Mouse (Mus musculus): ENCODE data around the gene Trim54.

The Trim54 gene

DNA sequence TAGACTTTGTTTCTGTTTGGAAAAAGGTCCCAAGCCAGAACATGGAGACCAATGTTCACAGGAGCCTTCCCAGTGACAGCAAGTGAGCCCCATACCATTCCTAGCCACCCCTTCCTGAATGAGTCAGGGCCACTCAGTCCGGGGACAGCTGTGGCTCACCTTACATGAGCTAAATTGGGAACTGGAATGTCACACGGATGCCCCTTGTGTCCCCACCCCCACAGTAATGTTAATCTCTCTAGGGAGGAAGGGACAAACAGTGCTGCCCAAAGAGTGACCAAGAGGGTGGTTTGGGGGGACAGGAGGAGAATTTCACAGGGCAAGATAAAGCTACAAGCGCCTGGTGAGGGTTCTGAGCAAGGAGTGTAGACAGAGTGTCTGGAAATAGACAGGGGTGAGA lies at the start of gene Trim54:
Trim54 (plus strand) TSS at position 359 of the 400 bp plus-strand sequence.
- DNase-seq, result no peak

DNA sequence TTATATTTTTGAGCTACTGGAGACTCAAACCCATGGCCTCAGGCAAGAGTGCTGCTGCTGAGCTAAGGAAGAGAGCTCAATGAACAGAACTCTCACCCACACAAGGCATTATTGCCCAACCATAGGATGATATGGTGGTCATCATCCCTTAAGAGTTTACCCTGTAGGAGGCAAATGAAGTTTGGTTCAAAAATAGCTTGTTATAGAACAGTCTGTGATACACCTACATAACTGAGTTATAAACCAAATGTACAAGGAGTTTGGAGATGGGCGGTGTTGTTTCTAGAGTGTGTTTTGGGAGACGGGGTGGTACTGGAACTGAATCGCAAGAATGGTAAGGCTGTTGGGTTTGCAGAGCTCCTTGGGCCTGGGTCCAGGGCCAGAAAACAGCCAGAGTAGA lies 46.7 kb upstream of the Trim54 start:
- DNase-seq, result no peak

DNA sequence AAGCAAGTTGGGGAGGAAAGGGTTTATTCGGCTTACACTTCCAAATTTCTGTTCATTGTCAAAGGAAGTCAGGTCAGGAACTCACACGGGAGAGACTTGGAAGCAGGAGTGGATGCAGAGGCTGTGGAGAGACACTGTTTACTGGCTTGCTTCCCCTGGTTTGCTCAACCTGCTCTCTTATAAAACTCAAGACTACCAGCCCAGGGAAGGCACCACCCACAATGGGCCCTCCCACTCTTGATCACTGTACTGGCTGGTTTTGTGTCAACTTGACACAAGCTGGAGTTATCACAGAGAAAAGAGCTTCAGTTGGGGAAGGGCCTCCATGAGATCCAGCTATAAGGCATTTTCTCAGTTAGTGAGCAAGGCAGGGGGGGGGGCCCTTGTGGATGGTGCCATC lies 45.5 kb upstream of the Trim54 start:
- DNase-seq, result no peak

DNA sequence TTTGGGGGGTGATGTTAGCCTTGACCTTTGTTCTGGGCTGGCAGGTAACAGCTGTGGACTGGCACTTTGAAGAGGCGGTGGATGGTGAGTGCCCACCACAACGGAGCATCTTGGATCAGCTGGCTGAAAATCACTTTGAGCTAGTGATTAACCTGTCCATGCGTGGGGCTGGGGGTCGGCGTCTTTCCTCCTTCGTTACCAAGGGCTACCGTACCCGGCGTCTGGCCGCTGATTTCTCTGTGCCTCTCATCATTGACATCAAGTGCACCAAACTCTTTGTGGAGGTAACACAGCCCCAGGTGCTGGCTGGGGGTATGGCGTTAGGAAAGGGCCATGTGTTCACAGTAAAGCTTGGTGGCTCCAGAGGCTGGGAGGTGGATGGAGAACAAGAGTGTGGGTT lies 44.7 kb upstream of the Trim54 start:
- no peak for DNase-seq

DNA sequence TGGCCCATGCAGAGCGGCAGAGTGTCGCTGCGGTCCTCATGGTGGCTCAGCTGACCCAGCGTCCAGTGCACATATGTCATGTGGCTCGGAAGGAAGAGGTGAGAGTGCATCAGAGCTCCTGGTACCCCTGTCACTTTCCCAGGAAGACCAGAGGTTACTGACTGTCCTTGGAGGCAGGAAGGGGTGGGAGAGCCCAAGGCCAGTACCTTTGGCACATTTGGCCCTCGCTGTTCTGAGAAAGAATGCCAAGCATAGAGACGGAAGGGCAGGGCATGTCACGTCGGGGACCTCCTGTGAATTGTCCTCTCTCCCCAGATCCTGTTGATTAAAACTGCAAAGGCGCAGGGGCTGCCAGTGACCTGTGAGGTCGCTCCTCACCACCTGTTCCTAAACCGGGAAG lies 43.3 kb upstream of the Trim54 start:
- no peak for DNase-seq

DNA sequence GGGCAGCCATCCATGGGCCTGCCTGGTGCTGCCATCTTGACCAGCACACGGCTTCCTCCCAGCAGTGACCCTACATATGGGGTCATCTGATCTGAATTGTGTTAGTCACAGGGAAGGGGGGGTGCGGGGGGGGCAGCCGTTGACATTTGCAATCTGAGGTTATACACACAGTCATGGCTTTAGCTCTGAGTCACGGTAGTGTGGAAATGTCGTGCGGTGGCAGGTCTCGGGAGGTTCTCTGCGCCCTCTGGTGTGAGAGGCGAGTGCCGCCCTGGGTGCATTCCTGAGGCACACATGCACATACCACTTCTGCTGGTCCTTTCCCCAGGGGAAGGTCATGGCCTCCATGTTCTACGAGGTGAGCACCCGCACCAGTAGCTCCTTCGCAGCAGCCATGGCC lies 40.2 kb upstream of the Trim54 start:
- no peak for DNase-seq

DNA sequence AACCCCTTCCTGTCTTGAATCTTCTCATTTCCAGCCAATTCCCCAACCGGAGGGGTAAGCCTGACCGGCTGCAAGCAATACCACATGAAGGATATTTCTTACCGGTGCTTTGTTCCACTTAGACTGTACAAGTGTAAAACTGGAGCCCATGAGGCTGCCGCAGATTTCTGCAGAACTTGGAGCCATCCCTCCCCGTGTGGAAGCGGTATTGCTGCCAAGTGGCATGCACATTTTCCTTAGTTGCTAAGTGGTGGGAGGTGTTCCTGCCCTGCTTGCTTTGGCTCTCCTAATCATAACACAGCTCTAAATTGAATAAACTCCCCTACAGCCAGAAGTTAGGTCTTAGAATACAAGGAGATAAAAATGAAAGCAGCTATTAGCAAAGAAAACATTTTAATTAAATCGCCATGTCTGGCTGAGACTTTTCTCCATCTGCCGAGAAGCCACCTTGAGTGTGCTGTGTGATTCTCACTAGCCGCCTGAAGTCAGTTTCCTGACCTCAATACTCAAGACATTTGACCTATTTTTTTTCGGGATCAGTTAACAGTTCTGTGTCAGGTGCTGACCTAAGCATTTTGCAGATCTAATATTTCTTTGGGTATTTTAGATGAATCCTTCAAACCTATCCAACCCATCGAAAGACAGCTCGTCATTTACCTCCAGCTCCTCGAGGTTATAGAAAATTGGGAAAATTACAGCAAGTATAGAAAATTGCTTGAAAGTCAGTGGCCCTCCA lies 36.3 kb upstream of the Trim54 start:
- DNase-seq, result no peak

DNA sequence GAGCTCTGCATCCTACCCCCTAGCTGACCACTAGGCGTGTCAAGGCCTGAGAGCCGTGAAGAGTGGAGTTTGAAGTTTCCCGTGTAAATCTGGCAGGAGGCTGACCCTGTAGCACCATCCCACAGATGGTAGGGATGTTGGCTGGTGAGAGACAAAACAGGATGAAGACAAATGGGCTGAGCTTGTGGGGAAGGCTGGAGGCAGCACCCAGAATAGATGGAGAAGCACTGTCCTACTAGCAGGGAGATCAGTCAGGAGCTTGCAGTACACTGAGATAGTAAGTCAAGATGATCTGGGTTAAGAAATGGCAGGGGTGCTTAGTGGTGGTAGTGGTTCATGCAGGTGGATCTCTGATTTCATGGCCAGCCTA lies 35.7 kb upstream of the Trim54 start:
- no peak for DNase-seq

DNA sequence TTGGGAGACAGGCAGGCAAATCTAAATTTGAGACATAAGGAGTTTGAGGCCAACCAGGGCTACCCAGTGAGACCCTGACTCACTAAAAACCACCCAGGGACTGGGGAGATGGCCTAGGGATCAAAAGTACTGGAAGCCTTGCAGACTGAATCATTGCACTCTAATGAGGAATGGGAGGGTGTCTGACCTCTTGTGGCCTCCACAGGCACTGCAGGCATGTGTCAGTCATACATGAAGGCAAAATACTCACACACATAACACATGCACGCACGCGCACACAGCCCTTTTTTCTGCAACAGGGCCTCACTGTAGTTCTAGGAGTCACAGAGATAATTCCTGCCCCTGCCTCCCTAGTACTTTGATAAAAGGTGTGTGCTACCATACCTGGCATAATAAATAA lies 35.1 kb upstream of the Trim54 start:
- DNase-seq, result no peak

DNA sequence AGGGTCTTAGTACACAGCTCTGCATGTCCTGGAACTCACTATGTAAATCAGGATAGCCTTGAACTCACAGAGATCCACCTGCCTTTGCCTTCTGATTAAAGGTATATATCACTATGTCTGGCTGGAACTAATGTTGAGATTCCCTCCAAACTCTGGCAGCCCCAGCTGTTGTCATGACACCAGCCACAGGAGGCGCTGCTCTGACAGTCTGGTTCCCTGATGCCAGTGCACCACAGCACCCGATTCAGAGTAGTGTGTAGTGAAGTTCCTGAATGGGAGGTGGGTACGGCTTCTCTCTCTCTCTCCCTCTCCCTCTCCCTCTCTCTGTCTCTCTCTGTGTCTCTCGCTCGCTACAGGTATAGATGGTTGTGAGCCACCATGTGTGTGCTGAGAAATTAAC lies 34.2 kb upstream of the Trim54 start:
- DNase-seq, result no peak

DNA sequence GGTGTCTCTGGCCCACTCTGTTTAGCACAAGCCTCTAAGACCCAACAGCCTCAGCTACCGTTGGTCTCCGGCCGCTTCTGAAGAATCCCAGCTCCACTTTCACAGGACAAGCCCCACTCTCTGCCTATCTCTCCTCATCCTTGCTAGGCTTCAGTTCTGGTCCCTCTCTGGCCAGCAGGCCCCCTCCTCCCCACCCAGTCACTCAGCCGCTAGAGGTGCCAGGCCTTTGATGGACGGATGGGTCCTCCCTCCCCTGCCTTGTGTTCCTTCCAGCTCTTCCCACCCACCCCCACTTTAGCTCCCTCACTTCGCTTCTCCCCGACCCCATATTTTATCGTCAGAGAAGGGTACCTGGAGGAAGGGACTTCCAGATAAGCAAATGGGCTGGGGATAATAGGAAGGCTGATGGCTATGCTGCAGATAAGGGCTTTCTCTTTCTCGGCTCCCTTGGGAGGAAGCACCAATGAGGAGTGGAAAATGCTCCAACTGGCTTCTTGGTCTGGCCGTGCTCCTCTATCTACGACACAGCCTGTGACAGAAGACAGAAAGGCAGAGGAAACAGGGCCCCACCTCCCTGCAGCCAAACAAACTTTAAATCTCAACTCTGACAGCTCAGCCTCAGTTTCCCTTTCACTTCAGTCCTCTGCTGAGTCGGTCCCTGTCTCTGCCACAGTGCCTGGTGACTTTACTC lies 33.4 kb upstream of the Trim54 start:
- DNase-seq, result no peak

DNA sequence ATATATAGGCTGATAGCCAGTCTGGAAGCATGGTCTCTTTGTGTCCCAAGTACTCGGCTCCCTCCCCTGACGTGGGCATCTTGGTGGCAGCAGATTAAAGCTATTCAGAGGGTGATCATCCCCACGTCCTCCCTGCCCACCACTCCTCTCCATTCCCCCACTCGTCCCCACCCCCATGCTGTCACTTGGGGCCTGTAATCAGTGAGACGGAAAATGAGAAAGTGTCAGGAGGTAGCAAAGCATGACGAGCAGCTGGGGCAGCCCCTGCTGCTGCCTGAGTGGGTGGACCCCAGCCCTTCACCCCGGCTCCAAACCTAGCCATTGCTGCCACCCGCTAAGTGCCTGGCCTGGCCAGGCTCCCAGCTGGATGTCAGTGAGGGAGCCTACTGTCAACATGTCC lies 32.6 kb upstream of the Trim54 start:
- no peak for DNase-seq

DNA sequence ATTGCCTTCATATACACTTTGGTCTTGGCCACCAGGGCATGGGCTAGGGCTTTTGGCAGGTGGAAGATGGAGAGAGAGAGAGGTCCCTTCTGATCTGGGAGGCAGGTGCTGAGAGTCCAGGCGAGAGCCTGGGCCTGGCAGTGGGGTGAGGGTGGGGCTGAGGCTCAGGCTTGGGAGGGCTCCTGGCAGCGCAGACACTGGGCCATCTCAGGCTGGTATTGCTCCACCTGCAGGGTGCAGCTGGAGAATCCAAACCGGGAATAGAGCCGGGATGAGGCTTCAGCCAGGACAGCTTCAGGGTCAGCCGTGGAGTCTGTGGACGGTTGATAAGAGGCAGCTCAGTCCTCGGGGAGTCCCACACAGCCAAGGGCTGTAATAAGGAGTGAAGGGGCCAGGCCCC lies 29.9 kb upstream of the Trim54 start:
- no peak for DNase-seq

DNA sequence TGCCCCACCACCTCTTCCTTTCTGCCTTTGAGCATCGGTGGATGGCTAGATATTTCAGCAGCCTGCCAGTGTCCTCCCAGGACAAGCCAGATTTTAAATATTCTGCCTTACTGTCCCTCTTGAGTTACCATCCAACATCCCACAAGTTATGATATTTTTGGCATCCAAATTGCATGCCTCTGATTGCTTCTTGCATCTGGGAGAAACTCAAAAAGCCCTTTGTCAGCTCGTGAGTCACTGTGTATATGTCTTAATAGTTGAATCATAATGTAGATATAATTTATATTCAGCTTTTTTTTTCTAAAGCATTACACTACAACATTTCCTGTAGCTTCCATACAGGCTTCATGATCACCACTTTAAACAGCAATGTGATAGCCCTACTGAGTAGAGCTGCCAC lies 29.4 kb upstream of the Trim54 start:
- DNase-seq, result no peak

DNA sequence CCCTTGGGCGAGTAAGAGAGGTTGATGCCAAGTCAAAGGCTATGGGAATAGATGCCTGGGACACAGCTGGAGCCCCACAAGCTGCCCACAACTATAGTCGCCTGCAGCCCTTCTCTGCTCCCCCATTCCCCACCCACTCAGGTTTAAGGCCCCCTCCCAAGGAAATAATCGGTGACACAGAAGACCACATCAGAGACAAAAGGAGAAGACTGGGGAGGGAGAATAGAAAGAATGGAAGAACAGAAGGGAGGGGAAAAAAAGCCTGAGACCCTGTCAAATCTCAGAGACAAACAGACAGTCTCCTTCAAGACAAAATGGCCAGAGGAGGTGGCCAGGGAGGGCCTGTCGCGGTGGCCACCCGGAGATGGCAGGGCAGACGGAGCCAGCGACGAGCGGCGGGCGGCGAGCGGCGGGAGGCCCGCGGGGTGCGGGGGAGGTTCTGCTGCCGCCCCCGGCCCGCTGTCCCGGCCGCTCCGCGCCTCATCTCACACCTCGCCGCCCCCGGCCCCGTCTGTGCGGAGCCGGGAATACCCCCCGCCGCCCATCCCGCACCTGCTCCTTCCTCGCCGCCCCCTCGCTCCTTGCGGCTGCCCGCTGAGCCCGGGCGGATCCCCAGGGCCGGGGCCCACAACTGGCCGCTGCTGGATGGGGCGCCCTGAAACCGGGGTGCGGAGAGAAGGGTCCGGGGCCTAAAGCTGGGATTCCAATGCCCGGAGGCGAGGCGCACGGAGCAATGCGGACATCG lies 24.1 kb upstream of the Trim54 start:
- DNase-seq, result no peak

DNA sequence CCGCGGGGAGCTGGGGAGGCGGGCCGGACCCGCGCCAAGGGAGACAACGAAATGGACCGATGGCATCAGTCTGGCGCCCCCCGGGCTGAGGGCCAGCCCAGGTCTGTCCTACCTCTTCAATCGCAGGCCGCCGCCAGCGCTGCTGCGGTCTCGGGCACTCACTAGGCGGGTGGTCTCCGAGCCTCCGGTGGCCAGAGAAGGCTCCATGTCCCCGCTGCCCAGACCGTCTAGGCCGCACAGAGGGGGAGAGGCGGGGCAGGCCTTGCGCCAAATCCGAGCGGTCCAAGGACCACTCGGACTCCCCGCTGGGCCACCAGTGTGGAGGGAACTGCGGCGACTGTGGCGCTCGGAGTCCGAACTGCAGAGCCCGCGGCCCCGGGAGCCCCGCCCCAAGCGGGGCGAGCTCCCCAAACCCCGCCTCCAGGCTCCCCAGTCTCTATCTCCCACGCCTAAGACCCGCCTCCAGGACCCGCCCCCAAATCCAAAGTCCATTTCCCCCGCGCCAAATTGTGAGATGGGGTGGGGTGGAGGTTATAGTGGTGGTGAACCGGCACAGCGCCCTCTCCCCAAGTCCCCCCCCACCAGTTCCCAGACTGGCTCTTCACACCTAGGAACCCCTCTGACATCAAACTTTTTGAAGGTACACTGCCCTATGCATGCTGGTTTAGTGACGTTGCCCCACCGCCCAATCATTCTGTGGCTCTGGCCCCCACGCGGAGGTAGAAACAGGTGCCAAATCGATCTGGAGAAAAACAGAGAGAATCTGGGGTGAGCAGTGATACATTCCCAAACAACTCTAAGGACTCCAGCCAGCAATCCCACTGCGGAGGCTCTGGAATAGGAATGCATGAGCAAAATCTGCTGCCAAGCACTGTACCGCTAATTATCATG lies 23.1 kb upstream of the Trim54 start:
- DNase-seq, result no peak

DNA sequence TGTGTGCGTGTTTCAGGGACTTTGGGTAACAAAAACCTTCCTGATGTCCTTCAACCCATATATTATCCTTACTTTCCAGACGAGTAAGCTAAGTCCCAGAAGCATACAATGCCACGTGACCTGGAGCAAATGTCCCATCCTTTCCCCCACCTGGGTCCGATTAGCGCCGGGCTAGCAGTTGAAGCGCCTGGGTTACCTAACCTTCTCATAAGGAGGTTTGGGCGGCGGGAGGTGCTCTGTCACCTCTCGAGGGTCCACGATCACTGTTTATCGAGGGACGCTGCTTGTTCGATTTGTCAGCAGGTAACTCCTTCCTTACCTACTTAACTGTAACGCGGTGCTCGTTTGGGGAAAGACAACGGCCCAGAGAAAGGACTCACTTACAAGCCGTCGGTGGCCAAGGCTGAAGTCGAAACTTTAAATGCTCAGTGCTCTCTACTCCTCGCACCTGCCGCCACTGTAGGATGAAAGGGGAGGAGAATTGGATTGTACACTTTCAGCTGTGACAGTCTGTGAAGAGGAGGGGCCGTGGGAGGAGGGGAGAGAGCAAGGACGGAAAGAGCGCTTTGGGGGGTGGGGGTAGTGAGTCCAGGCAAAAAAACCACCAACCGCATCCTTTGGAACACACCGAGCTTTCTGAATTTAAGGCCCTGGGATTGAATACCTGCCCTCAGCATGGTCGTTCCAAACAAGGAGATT lies 22.3 kb upstream of the Trim54 start:
- DNase-seq, result no peak

DNA sequence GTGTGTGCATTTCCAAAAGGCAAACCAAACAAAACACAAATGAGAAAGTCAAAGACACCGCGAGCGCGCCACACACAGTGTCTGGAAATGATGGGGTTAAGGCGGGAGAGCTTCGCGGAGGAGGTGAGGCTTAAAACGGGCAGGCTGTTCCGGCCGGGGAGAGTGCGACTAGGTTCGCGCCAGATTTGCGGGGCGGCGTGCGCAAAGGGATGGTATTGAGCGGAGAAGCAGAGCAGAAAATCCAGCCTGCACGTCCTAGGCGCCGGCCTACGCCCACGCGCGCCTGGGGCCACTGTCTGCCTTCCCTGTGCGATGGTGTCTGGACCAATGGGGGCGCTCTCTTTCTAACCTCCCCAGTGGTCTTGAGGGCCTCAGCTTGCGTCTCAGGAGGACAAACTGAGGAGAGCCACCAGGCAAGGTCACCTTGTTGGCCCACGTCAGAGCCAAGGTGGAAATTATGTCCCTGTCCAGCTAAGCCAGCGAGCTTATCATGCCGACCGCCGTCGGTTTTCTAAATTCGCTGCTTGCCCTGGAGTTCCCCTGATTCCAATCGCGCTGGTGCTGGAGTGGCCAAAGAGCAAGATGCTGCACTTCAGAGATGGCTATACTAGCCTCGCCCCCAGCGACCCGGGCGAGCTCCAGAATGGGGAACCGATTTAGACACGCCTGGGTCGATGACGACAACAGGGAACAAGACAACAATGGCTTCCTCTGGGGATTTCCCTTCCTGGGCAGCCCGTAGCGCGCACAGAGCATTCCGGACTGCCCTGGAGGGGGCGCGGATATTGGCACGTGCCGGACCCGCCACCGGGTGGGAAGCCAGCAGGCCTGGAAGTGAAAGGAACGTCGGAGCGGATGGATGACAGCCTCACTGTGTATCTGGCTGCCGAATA lies 21.5 kb upstream of the Trim54 start:
- no peak for DNase-seq

DNA sequence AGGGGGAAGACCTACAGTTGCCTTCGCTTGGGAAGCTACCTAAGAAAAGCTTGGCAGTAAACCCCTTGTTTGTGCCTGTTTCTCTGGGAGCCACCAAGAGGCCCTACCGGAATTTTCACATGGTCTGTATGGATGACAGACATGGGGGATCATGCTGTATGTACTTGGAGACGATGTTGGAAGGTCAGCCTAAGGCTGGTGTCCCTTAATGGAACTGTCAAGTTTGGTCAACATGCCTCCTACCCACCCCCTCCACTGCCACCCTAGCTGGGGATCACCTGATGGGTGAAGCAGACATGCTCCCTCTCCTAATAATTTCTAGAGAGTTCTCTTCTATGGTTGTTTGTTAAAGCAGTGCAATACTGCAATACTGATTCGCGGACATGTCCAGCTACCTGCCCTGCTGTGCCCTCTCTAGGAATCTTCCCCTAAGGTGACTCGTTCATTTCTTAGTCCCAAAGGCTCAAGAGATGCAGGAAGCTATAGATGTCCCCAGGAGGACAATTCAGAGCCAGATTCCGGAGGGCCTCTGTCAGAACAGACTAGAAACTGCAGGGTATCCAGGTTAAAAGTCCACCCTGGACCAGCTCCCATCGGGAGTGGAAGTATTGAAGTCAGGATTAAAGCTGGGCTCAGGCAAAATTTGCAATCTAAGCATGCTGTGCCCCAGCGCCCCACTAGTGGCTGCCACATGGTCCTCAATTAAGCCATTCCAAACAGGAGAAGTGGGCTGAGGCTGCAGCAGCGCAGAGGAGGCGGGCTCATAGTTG lies 20.6 kb upstream of the Trim54 start:
- no peak for DNase-seq

DNA sequence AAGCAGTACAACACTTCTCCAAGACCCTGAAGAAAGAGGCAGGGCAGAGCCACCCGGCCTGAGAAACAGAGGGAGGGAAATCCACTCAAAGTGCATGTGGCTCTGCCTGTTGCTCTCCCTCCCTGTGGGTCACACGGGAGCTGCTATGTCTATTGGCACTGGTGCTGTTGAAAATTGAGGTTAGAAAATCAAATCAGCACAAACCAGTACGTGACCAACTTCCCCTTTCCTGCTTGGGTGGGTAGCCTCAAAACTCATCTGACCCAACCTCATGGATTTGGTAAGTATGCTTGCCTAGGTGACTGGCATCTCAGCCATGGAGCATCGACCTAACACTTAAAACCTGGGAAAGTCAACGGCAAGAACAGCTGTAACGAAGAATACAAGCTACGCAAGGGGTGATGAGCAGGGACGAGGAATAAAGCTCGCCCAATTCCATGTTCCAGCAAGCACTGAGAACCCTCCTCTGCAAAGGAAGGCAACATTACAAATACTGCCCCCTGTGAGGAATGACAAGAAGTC lies 10.6 kb upstream of the Trim54 start, which contains the start of gene Dnajc5g:
Dnajc5g (plus strand) TSS at position 472 of the 522 bp plus-strand sequence.
- DNase-seq, result no peak

Data from cerebellum, adult 11 months (tissue).